Mouse (Mus musculus): ENCODE results near the gene Capn12. TPM values are rescaled to one million over a fixed set of nuclear protein-coding genes. Genes with fewer than 3 reads are reported as not detected.

Gene Capn12
- polyA plus RNA-seq, 1 experiment from 2014 or later: 1.9 TPM

GRCm38 (mm10) chr7:28903778-28904177 is 22.6 kb downstream of the Capn12 start:
- Histone ChIP-seq H3K27me3 (ENCODE audit: control insufficient read depth, insufficient read depth, low read length) (no peaks in the 10 kb centered on the region), H3K4me1 (replicated peaks; ENCODE audit: control insufficient read depth, insufficient read depth) (no peaks in the 10 kb centered on the region), H3K4me2 (replicated peaks; ENCODE audit: low read depth) (no peak overlapping the region), H3K9me3 (ENCODE audit: control insufficient read depth, low read length) (no peaks in the 10 kb centered on the region), H3K9ac (ENCODE audit: low read length) (no peak overlapping the region), H3K27ac (replicated peaks) (no peak overlapping the region), H3K4me3 (ENCODE audit: low read depth, low read length) (no peak overlapping the region), H3K36me3 (ENCODE audit: control insufficient read depth, insufficient read depth, low read length) (peaks cover 80% of the 10 kb centered on the region)
- TF ChIP-seq CTCF (IDR thresholded peaks at IDR 0.05; ENCODE audit: low read depth) (no peak), EP300 (optimal IDR thresholded peaks at IDR 0.05) (no peak)
- 82% methylated on average over 10 of the region's 10 CpGs for WGBS
- DNase-seq (ENCODE audit: low spot score) (no peak), ATAC-seq (ENCODE audit: low FRiP score, low TSS enrichment) (no peak)

- H3K4me2 ChIP-seq (replicated peaks; ENCODE audit: low read depth): no peak overlapping the region
- peaks cover 82% of the 10 kb centered on the region for H3K36me3 ChIP-seq (ENCODE audit: control insufficient read depth, insufficient read depth, low read length)
- no peaks in the 10 kb centered on the region for H3K27me3 ChIP-seq (ENCODE audit: control insufficient read depth, insufficient read depth, low read length)
- DNase-seq (ENCODE audit: low spot score) (no peak), ATAC-seq (ENCODE audit: low FRiP score, low TSS enrichment) (0 out of 2 replicates have a peak, but pooled peaks have one; percentile 15)
- H3K4me3 ChIP-seq (ENCODE audit: low read depth, low read length): no peak overlapping the region
- TF ChIP-seq EP300 (optimal IDR thresholded peaks at IDR 0.05) (no peak), CTCF (IDR thresholded peaks at IDR 0.05; ENCODE audit: low read depth) (no peak)
- 88% methylated on average over 5 of the region's 5 CpGs for WGBS
- H3K9me3 ChIP-seq (ENCODE audit: control insufficient read depth, low read length): no peaks in the 10 kb centered on the region
- no peaks in the 10 kb centered on the region for H3K4me1 ChIP-seq (replicated peaks; ENCODE audit: control insufficient read depth, insufficient read depth)
- no peak overlapping the region for H3K9ac ChIP-seq (ENCODE audit: low read length)
- H3K27ac ChIP-seq (replicated peaks): no peak overlapping the region
These were observed 26.0 kb downstream of the Capn12 start for GRCm38 (mm10) chr7:28907195-28907594.

- no peak overlapping the region for H3K4me3 ChIP-seq (ENCODE audit: low read depth, low read length)
- TF ChIP-seq CTCF (IDR thresholded peaks at IDR 0.05; ENCODE audit: low read depth) (peak; percentile 28; the same call in 1 of the 2 replicates), EP300 (optimal IDR thresholded peaks at IDR 0.05) (no peak)
- no peak for DNase-seq (ENCODE audit: low spot score)
- no peaks in the 10 kb centered on the region for H3K9me3 ChIP-seq (ENCODE audit: control insufficient read depth, low read length)
- ATAC-seq (ENCODE audit: low FRiP score, low TSS enrichment): peak; percentile 27; the same call in 1 of the 2 replicates
- H3K4me1 ChIP-seq (replicated peaks; ENCODE audit: control insufficient read depth, insufficient read depth): no peaks in the 10 kb centered on the region
- no peaks in the 10 kb centered on the region for H3K27me3 ChIP-seq (ENCODE audit: control insufficient read depth, insufficient read depth, low read length)
- H3K36me3 ChIP-seq (ENCODE audit: control insufficient read depth, insufficient read depth, low read length): peaks cover 79% of the 10 kb centered on the region
- 62% methylated on average over 4 of the region's 4 CpGs for WGBS
- peak overlapping the region; percentile 24; the same call in 1 of the 2 replicates for H3K27ac ChIP-seq (replicated peaks)
- no peak overlapping the region for H3K9ac ChIP-seq (ENCODE audit: low read length)
- no peak overlapping the region for H3K4me2 ChIP-seq (replicated peaks; ENCODE audit: low read depth)
These were observed 30.4 kb downstream of the Capn12 start for GRCm38 (mm10) chr7:28911632-28912031.

GRCm38 (mm10) chr7:28913171-28913570 is 31.9 kb downstream of the Capn12 start:
- Histone ChIP-seq H3K9me3 (ENCODE audit: control insufficient read depth, low read length) (no peaks in the 10 kb centered on the region), H3K4me2 (replicated peaks; ENCODE audit: low read depth) (no peak overlapping the region), H3K4me3 (ENCODE audit: low read depth, low read length) (no peak overlapping the region), H3K4me1 (replicated peaks; ENCODE audit: control insufficient read depth, insufficient read depth) (peaks cover 2% of the 10 kb centered on the region; the same call in 1 of the 2 replicates), H3K36me3 (ENCODE audit: control insufficient read depth, insufficient read depth, low read length) (peaks cover 67% of the 10 kb centered on the region), H3K9ac (ENCODE audit: low read length) (no peak overlapping the region), H3K27me3 (ENCODE audit: control insufficient read depth, insufficient read depth, low read length) (no peaks in the 10 kb centered on the region), H3K27ac (replicated peaks) (0 out of 2 replicates have a peak overlapping the region, but pooled peaks have one; percentile 18)
- no peak for ATAC-seq (ENCODE audit: low FRiP score, low TSS enrichment)
- 70% methylated on average over 11 of the region's 11 CpGs for WGBS
- no peak for TF ChIP-seq EP300 (optimal IDR thresholded peaks at IDR 0.05)
- no peak for TF ChIP-seq CTCF (IDR thresholded peaks at IDR 0.05; ENCODE audit: low read depth)
- DNase-seq (ENCODE audit: low spot score): no peak

- ATAC-seq (ENCODE audit: low FRiP score, low TSS enrichment): no peak
- Histone ChIP-seq H3K9ac (ENCODE audit: low read length) (no peak overlapping the region), H3K27me3 (ENCODE audit: control insufficient read depth, insufficient read depth, low read length) (no peaks in the 10 kb centered on the region), H3K4me2 (replicated peaks; ENCODE audit: low read depth) (no peak overlapping the region), H3K9me3 (ENCODE audit: control insufficient read depth, low read length) (no peaks in the 10 kb centered on the region), H3K36me3 (ENCODE audit: control insufficient read depth, insufficient read depth, low read length) (peaks cover 54% of the 10 kb centered on the region), H3K4me3 (ENCODE audit: low read depth, low read length) (no peak overlapping the region), H3K27ac (replicated peaks) (no peak overlapping the region), H3K4me1 (replicated peaks; ENCODE audit: control insufficient read depth, insufficient read depth) (peaks cover 17% of the 10 kb centered on the region)
- DNase-seq (ENCODE audit: low spot score): no peak
- TF ChIP-seq CTCF (IDR thresholded peaks at IDR 0.05; ENCODE audit: low read depth): peak; percentile 66
- no peak for TF ChIP-seq EP300 (optimal IDR thresholded peaks at IDR 0.05)
These were observed 35.3 kb downstream of the Capn12 start for GRCm38 (mm10) chr7:28916491-28916890.

GRCm38 (mm10) chr7:28917503-28918426 is 36.5 kb downstream of the Capn12 start:
- H3K4me1 ChIP-seq (replicated peaks; ENCODE audit: control insufficient read depth, insufficient read depth): peaks cover 21% of the 10 kb centered on the region
- H3K4me3 ChIP-seq (ENCODE audit: low read depth, low read length): no peak overlapping the region
- no peaks in the 10 kb centered on the region for H3K27me3 ChIP-seq (ENCODE audit: control insufficient read depth, insufficient read depth, low read length)
- H3K36me3 ChIP-seq (ENCODE audit: control insufficient read depth, insufficient read depth, low read length): peaks cover 43% of the 10 kb centered on the region
- WGBS: 30% methylated on average over 10 of the region's 10 CpGs
- DNase-seq (ENCODE audit: low spot score) (no peak), ATAC-seq (ENCODE audit: low FRiP score, low TSS enrichment) (peak; percentile 52)
- no peak for TF ChIP-seq CTCF (IDR thresholded peaks at IDR 0.05; ENCODE audit: low read depth)
- no peak for TF ChIP-seq EP300 (optimal IDR thresholded peaks at IDR 0.05)
- H3K4me2 ChIP-seq (replicated peaks; ENCODE audit: low read depth): no peak overlapping the region
- H3K9me3 ChIP-seq (ENCODE audit: control insufficient read depth, low read length): no peaks in the 10 kb centered on the region
- H3K27ac ChIP-seq (replicated peaks): peak overlapping the region; percentile 87
- no peak overlapping the region for H3K9ac ChIP-seq (ENCODE audit: low read length)
